Mouse (Mus musculus): ENCODE measurements around the gene Atp23. TPM values are rescaled to one million over a fixed set of nuclear protein-coding genes. Genes with fewer than 3 reads are reported as not detected.

Atp23 gene
- total RNA-seq, 1 experiment = 12.1 TPM

DNA sequence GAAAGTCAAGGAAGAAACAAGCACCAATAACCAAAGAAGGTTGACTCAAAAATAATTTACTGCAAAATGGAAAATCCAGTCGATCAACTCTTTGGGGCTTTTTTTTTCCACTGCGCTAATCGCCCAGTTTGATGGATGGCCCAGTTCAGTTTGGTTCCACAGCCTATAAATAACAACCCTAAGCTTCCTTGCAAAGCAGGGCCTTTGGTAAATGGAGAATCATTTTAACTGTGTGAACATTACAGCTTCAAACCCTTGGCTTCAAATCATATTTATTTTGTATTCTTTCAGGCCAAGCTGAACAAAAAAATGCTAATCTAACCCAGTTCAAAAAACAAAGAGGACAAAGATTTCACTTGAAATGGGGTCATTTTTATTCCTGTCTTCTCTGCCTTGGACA is 78.7 kb downstream of the Atp23 start:
- no peak for DNase-seq (ENCODE audit: low read depth, low spot score)
- no peak overlapping the region for H3K4me3 ChIP-seq (ENCODE audit: insufficient read depth in 1 of 2, low read depth in 1 of 2, low read length in 2 of 2, poor library complexity in 1 of 2, severe bottlenecking in 1 of 2)
- H3K9ac ChIP-seq (ENCODE audit: insufficient read depth, low read depth, low read length, poor library complexity, severe bottlenecking) = no peak overlapping the region
- no peak for TF ChIP-seq HCFC1 (IDR thresholded peaks at IDR 0.05; ENCODE audit: borderline replicate concordance, insufficient read depth, low read length)
- no peak for TF ChIP-seq MAFK (IDR thresholded peaks at IDR 0.05; ENCODE audit: insufficient read depth, low read depth, low read length)
- no peak for TF ChIP-seq ZNF384 (IDR thresholded peaks at IDR 0.05; ENCODE audit: low read depth, low read length)
- TF ChIP-seq ZC3H11A (IDR thresholded peaks at IDR 0.05; ENCODE audit: borderline replicate concordance, low read depth, low read length) = no peak
- TF ChIP-seq CHD2 (IDR thresholded peaks at IDR 0.05; ENCODE audit: low read depth, low read length) = no peak
- H3K9me3 ChIP-seq (ENCODE audit: control insufficient read depth, insufficient read depth, low read depth, low read length) = no peaks in the 10 kb centered on the region
- in situ Hi-C loops (cut with MboI; ENCODE audit: low sequenced_read_pairs in 2 of 2, unreplicated experiment in 2 of 2) = no loop called here
- no peaks in the 10 kb centered on the region for H3K36me3 ChIP-seq (ENCODE audit: control insufficient read depth, insufficient read depth, low read length, poor library complexity, severe bottlenecking)
- H3K4me1 ChIP-seq (ENCODE audit: control insufficient read depth in 2 of 2, insufficient read depth in 2 of 2, low read length in 2 of 2, poor library complexity in 1 of 2) = no peaks in the 10 kb centered on the region
- H3K27ac ChIP-seq (ENCODE audit: insufficient read depth, low read depth, low read length, poor library complexity, severe bottlenecking) = no peak overlapping the region

Other genes with a start within 250 kb of the Atp23 start
- 28.5 and 38.1 TPM in 2 replicates for gene Ctdsp2, start 77.4 kb upstream of the Atp23 start, total RNA-seq (2012; rRNA removed)
- 0.18 and 0.32 TPM in 2 replicates for gene Avil, start 99.4 kb upstream of the Atp23 start, total RNA-seq (2012; rRNA removed)
- 52.8 and 60.9 TPM in 2 replicates for gene Tsfm, start 129.5 kb upstream of the Atp23 start, total RNA-seq (2012; rRNA removed)
- gene Mettl1, start 140.1 kb upstream of the Atp23 start, total RNA-seq (2012; rRNA removed) = 20.4 and 21.4 TPM in 2 replicates
- 0.11 and 0.49 TPM in 2 replicates for gene Eef1akmt3, start 140.2 kb upstream of the Atp23 start, total RNA-seq (2012; rRNA removed)
- gene Cyp27b1, start 146.9 kb upstream of the Atp23 start, total RNA-seq (2012; rRNA removed) = 0.40 and 0.74 TPM in 2 replicates
- gene March9, start 158.8 kb upstream of the Atp23 start, total RNA-seq (2012; rRNA removed) = 4.6 and 8.3 TPM in 2 replicates
- gene Cdk4, start 162.2 kb upstream of the Atp23 start, total RNA-seq (2012; rRNA removed) = 502 and 522 TPM in 2 replicates
- gene Tspan31, start 168.9 kb upstream of the Atp23 start, total RNA-seq (2012; rRNA removed) = 121 and 154 TPM in 2 replicates
- 1.4 and 2.0 TPM in 2 replicates for gene Agap2, start 173.9 kb upstream of the Atp23 start, total RNA-seq (2012; rRNA removed)
- gene Os9, start 219.8 kb upstream of the Atp23 start, total RNA-seq (2012; rRNA removed) = 29.4 and 48.6 TPM in 2 replicates